Mouse (Mus musculus) left cerebral cortex, postnatal 10 days (tissue): ENCODE results near the gene Ica1l. TPM values are rescaled to one million over a fixed set of nuclear protein-coding genes. Genes with fewer than 3 reads are reported as not detected.

Source experiments
- DNase-seq, 2 experiments: peaks; one replicate each; pipeline ENCODE4 v3.0.0; 2021 to 2022; ENCODE audit warnings: low spot score in 2 of 2, mixed read lengths in 1 of 2; ENCODE audit errors: extremely low spot score in 1 of 2
- intact Hi-C: fragments of 180-260 bp; cut with DNase I; formaldehyde crosslinking; loops from one replicate; pipeline ENCODE4 v1.15.1; 2025
- total RNA-seq, 2 experiments: library from RNA; stranded (reverse); gene quantifications; 2 replicates each; pipeline ENCODE4 v1.2.3; 2021

Ica1l gene
- total RNA-seq, 2 experiments from 2014 or later, result 43.2 to 47.4 TPM

DNA sequence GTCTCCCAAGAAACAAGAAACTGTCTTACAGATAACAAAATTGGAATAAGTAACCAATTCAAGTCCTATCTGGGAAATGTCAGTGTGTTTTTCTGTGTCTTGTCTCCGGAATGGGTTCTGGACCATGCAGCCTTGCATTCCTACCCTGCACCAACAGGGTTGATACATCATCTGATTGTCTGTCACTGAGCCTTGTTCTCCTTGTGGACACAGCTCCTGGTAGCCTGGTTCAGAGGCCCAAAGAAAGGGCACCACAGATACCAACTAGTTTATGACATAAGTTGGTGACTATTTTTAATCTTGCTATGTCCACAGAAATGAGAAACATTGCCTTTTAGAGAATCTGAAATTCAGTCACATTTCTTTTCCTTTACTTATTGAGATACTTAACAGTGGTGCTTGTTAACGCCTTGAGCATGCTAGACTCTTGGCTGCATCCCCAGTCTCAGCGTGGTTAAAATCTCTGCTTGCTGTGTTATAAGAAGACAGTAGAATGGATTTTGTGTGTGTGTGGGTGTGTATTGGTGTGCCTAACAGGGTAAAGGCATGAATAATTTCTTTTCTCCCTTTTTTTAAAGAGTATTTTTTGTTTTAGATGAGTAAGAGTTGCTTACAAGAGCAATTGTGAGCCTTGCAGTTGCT, 55.5 kb downstream of the Ica1l start:
- intact Hi-C loops, result no loop called here
- DNase-seq, result peak in 1 of 2 experiments; percentile 57

GRCm38 (mm10) chr1:59986626-59987025, 56.4 kb downstream of the Ica1l start:
- DNase-seq, result no peak
- intact Hi-C loops, result no loop called here

DNA sequence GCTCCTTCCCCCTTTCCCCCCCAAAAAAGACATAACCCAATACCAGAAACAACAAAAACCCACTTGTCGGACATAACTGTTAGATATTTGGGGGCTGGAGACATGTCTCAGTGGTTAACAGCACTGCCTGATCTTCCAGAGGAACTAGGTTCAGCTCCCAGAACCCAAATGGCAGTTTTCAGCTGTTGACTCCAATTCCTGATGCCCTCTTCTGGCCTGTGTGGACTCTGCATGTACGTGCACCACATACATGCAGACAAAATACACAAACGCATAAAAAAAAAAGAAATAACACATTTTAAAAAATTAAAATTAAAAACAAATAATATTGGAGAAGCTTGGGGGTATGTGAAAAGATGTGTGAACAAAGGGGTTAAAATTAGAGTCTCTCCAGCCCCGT, 75.7 kb downstream of the Ica1l start:
- intact Hi-C loops, result no loop called here
- peak in 1 of 2 experiments; percentile 35 for DNase-seq

- no peak for DNase-seq
- intact Hi-C loops, result no loop called here
Measured at GRCm38 (mm10) chr1:59966171-59966785, 76.7 kb downstream of the Ica1l start.

DNA sequence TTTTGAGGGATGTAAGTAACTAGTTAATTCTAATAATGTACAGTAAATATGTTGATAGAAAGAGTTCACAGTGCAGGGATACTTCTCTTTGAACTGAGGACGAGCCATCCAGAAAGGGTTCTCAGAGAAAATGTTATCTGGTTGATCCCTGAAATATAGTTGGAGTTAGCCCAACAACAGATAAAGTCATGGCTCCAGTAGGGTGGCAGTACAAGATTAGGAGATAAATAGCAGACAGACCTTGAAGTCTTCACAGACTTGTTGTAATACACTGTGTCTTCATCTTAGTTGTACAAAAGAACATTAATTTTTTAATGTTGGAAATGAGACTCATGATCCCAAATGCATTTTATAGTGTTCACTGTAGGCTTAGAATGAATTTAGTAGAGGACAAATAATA, 83.0 kb downstream of the Ica1l start:
- DNase-seq, result no peak
- intact Hi-C loops, result no loop called here

GRCm38 (mm10) chr1:59957206-59957605, 85.8 kb downstream of the Ica1l start:
- intact Hi-C loops, result no loop called here
- DNase-seq, result no peak

DNA sequence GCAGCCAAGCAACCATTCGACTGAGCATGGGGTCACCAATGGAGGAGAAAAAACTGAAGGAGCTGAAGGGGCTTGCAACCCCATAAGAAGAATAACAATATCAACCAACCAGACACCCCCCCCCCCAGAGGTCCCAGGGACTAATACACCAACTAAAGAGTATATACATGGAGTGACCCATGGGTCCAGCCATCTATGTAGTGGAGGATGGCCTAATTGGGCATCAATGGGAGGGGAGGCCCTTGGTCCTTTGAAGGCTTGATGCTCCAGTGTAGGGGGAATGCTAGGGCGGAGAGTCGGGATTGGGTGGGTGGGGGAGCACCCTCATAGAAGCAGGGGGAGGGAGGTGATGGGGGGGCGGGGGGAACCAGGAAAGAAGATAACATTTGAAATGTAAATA, 95.5 kb downstream of the Ica1l start:
- intact Hi-C loops, result no loop called here

DNA sequence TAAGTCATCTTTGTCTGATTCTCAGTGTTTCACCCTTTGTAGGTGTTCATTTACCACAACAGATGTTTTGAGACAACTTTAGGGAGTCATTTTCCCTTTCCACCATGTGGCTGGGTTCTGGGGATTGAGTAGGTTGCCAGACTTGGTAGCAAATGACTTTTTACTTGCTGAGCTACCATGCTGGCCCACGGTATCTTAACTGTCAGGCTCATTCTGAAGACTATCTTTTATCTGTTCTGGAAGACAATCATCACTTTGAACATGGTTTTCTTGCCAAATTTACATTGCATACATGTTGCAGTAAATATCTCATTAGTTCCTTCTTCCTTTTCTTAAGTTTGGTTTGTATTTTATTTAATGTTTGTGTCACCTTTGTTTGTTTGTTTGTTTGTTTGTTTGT, 97.0 kb downstream of the Ica1l start:
- intact Hi-C loops, result no loop called here
- DNase-seq, result no peak

More for the DNA sequence above, 95.5 kb downstream of the Ica1l start:
- DNase-seq, result no peak

DNA sequence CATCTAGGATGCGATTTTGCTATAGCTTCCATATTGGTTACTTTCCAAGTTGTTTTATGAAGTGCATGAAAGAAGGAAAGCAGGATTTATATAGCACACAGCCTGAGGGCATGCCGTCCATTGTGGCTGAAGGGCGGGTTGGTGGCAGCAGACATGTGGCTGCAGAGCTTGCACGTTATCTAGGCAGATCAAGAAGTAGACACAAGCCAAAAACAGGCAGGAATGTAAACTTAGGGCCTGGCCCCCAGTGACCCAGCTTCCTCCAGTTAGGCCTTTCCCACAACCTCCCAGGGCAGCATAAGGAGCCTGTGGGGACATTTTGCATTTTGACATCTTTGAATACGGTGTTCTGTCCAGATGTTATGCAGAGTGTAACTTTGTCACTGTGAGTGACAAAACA, 99.2 kb downstream of the Ica1l start:
- peak in 1 of 2 experiments; percentile 24 for DNase-seq
- intact Hi-C loops, result no loop called here

GRCm38 (mm10) chr1:59942057-59942790, 100.8 kb downstream of the Ica1l start:
- no peak for DNase-seq
- intact Hi-C loops, result no loop called here

DNA sequence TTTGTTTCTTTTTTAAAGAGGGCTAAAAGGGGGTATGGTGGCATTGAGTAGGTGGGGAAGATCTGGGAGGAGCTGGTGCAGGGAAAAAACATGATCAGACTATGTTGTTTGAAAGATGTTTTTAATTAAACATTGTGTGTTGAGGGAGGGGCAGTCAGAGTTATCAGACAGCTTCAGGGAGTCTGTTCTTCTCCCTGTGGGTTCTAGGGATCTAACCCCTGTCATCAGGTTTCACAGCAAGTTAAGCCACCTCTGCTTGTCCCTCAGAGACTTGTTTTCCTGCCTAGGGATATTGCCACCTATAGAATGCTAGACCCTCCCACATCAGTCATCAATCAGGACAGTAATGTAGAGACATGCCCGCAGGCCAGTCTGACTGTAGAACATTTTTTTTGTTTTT, 101.9 kb downstream of the Ica1l start:
- intact Hi-C loops, result no loop called here
- DNase-seq, result no peak

DNA sequence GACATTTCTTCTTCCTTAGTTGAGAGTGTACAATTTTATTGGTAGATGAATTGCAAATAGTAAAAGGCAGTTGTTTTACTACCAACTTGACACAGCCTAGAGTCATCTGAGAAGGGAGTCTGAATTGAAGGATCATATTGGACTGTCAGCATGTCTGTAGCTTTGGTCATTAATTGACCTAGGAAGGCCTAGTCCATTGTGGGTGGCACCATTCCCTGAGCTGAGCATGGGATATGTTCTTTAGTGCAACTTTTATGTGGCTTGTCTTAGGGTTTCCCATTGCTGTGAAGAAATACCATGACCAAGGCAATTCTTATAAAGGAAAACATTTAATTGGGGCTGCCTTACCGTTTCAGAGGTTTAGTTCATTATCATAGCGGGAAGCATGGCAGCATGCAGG, 110.0 kb downstream of the Ica1l start:
- intact Hi-C loops, result no loop called here
- no peak for DNase-seq

Other genes with a start within 250 kb of the Ica1l start
- 10 to 100 TPM; 59.0 to 59.5 TPM for gene Fam117b, start 130.2 kb downstream of the Ica1l start, total RNA-seq
- gene Carf, start 55.1 kb upstream of the Ica1l start, total RNA-seq, result 10 to 100 TPM; 26.7 to 27.1 TPM
- gene Wdr12, start 55.5 kb upstream of the Ica1l start, total RNA-seq, result 10 to 100 TPM; 27.1 to 33.0 TPM
- 10 to 100 TPM; 15.5 to 19.0 TPM for gene Nbeal1, start 137.4 kb upstream of the Ica1l start, total RNA-seq